Mouse (Mus musculus) heart, embryonic 14.5 days (tissue): ENCODE measurements at regions not wholly inside any gene's neighbourhood (a gene's known extent, or its start where the extent isn't known, plus 50 kb on each side); places are given as distances from the start of the nearest gene placed in this dataset.

Experiments used
- ATAC-seq: fragments of 200-750 bp; cut with Nextera tagmentation; 2 replicates; pipeline ENCODE4 v1.8.0; 2017; ENCODE audit warnings: low read depth, moderate TSS enrichment; ENCODE audit not compliant: insufficient number of reproducible peaks, insufficient read depth, low FRiP score
- H3K27ac ChIP-seq, 2 experiments: fragments of 200-500 bp in 1 of 2; fragments of 300-500 bp in 1 of 2; sonication (generic) in 1 of 2; replicated peaks in 1 of 2; 2 replicates each; pipeline ENCODE4 v1.5.1; 2012 to 2014; ENCODE audit warnings: low read depth in 2 of 2, low read length in 2 of 2, control low read depth in 1 of 2, mild to moderate bottlenecking in 1 of 2, mixed read lengths in 1 of 2; ENCODE audit not compliant: control insufficient read depth in 1 of 2, insufficient read depth in 1 of 2
- H3K27me3 ChIP-seq: fragments of 300-500 bp; sonication (generic); 2 replicates; pipeline ENCODE4 v1.6.1; 2014; ENCODE audit warnings: mild to moderate bottlenecking, low read length, control low read depth; ENCODE audit not compliant: control insufficient read depth, insufficient read depth
- H3K36me3 ChIP-seq: fragments of 300-500 bp; sonication (generic); 2 replicates; pipeline ENCODE4 v1.6.1; 2014; ENCODE audit warnings: mild to moderate bottlenecking, control low read depth, low read length, mixed read lengths; ENCODE audit not compliant: control insufficient read depth, insufficient read depth
- H3K4me1 ChIP-seq, 2 experiments: fragments of 200-500 bp in 1 of 2; fragments of 300-500 bp in 1 of 2; sonication (generic) in 1 of 2; 2 replicates each; pipeline ENCODE4 v1.6.1; 2012 to 2014; ENCODE audit warnings: low read length in 2 of 2, control low read depth in 1 of 2, mixed read lengths in 1 of 2; ENCODE audit not compliant: control insufficient read depth in 2 of 2, insufficient read depth in 2 of 2
- H3K4me2 ChIP-seq: fragments of 300-500 bp; sonication (generic); 2 replicates; pipeline ENCODE4 v1.6.1; 2014; ENCODE audit warnings: mild to moderate bottlenecking, low read length
- H3K4me3 ChIP-seq, 2 experiments: fragments of 200-500 bp in 1 of 2; fragments of 300-500 bp in 1 of 2; sonication (generic) in 1 of 2; 2 replicates each; pipeline ENCODE4 v1.5.1; 2012 to 2014; ENCODE audit warnings: low read length in 2 of 2, mild to moderate bottlenecking in 2 of 2, control low read depth in 1 of 2, low read depth in 1 of 2, moderate library complexity in 1 of 2; ENCODE audit not compliant: control insufficient read depth in 1 of 2, insufficient read depth in 1 of 2
- H3K9ac ChIP-seq: fragments of 300-500 bp; sonication (generic); 2 replicates; pipeline ENCODE4 v1.6.1; 2014; ENCODE audit warnings: mild to moderate bottlenecking, low read length
- H3K9me3 ChIP-seq: fragments of 300-500 bp; sonication (generic); 2 replicates; pipeline ENCODE4 v1.6.1; 2016; ENCODE audit warnings: low read length, control low read depth; ENCODE audit not compliant: control insufficient read depth
- WGBS: fragments of 180-500 bp; shearing (Covaris S2); extraction: QIAGEN DNeasy Blood & Tissue Kit; methylation state at CpG from one replicate; pipeline ENCODE4 v1.1.7; 2014; 5-methylcytosine and 5-hydroxymethylcytosine counted together

DNA sequence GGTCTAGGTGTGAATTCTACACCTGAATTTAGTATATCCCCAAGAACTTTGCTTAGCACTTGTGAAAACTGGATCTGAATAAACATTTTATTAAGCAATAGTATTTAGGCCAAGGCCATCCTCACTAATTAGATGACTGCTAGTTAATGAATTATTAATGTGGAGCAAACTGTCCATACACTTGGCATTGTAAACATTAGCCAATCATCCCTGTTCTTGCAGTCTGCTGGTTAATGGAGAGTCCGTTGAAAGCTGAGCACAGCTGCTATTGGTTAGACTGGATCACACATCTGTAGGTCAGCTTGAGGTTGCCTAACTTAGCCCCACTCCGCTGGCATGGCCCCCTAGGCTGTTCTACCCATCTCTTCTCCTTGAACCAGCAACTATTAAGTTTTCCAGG, 826.2 kb upstream of the 4930452B06Rik start:
- no peaks in the 10 kb centered on the region for H3K4me1 ChIP-seq
- H3K9ac ChIP-seq, result no peak overlapping the region
- no peak overlapping the region for H3K4me3 ChIP-seq
- no peaks in the 10 kb centered on the region for H3K9me3 ChIP-seq
- H3K36me3 ChIP-seq, result no peaks in the 10 kb centered on the region
- 88% methylated on average over 2 of the region's 2 CpGs for WGBS
- H3K27me3 ChIP-seq, result no peaks in the 10 kb centered on the region
- H3K27ac ChIP-seq, result no peak overlapping the region
- no peak overlapping the region for H3K4me2 ChIP-seq
- no peak for ATAC-seq

DNA sequence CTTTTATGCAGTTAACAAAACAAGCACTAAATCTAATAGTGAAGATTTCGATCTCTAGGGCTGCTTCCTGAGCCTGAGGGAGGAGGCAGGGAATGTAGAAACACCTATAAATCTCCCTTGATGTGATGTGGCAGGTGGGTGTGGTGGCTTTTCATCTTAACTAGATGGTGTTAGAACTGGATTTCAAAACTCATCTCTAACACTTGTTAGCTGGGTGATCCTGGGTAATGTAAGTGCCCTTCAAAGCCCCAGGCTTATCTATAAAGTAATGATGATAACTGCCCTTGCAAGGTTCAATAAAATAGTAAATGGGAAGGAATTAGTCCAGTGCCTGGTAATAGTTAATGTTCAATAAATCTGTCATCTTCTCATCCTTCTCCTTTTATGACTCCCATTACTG, 822.5 kb upstream of the 4930452B06Rik start:
- 67% methylated on average over 1 of the region's 1 CpGs for WGBS
- Histone ChIP-seq H3K27me3 (no peaks in the 10 kb centered on the region), H3K27ac (no peak overlapping the region), H3K36me3 (no peaks in the 10 kb centered on the region), H3K9me3 (no peaks in the 10 kb centered on the region), H3K4me2 (no peak overlapping the region), H3K9ac (no peak overlapping the region), H3K4me1 (no peaks in the 10 kb centered on the region), H3K4me3 (no peak overlapping the region)
- ATAC-seq, result no peak

DNA sequence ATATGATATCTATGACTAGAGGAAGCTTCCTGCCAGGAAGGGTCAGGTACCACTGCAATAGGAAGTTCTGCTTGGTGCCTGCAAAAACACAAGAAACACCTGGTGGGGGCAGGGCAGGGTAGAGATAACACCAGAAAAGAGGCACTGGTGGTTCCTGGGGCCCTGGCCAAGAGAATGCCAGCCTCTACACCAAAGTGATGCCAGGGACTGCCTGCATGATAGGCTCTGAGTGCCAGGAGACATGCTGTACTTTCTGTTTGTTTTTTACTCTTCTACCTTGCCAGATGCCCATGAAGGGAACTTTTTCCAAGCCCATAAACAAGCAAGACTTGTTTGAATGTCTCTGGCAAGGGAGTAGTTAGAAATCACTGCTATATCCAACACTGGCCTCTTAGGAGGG, 812.9 kb upstream of the 4930452B06Rik start:
- no peaks in the 10 kb centered on the region for H3K4me1 ChIP-seq
- no peaks in the 10 kb centered on the region for H3K9me3 ChIP-seq
- ATAC-seq, result no peak
- H3K27me3 ChIP-seq, result no peaks in the 10 kb centered on the region
- H3K9ac ChIP-seq, result no peak overlapping the region
- no peaks in the 10 kb centered on the region for H3K36me3 ChIP-seq
- H3K4me2 ChIP-seq, result no peak overlapping the region
- no peak overlapping the region for H3K27ac ChIP-seq
- H3K4me3 ChIP-seq, result no peak overlapping the region

DNA sequence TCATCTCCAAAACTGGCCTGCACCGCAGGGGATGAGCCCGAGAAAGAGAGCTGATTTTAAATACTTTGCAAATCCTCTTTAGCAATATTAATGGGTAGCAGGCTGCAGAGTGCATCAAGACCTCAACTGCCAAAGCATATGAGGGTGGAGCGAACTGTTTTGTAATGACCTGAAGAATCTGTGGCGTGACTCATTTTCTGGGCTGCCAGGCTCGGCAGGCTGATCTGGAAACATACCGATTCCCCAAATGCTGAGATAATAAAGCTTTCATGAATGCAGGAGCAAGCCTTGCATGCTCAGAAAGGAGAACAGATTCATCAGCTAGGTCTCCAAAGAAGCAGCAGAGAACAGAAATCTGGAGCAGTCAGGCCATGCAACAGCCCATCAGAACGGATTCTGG, 809.1 kb upstream of the 4930452B06Rik start:
- Histone ChIP-seq H3K4me2 (no peak overlapping the region), H3K27me3 (no peaks in the 10 kb centered on the region), H3K4me3 (no peak overlapping the region), H3K27ac (no peak overlapping the region), H3K4me1 (no peaks in the 10 kb centered on the region), H3K9me3 (no peaks in the 10 kb centered on the region), H3K9ac (no peak overlapping the region), H3K36me3 (no peaks in the 10 kb centered on the region)
- no peak for ATAC-seq
- WGBS, result 72% methylated on average over 7 of the region's 7 CpGs

DNA sequence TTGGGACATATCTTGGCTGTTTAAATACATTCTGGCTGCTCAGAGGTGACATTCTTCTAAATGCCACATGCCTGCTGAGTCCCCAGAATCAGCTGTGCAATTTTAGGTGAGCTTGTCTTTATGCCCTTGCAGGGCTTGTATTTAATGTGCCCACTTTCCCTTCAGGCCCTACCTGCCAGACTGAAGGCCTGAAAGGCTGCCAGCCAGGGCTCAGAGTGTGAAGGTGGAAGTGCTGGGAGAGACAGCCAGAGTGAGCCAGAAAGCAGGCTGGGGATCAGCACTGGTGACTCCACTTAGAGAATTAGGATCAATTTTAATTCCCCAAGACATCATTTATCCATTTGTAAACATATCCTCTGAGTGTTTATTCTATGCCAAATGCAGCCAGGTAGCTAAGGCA, 803.6 kb upstream of the 4930452B06Rik start:
- peaks cover 0 to 4% of the 10 kb centered on the region in 2 experiments; a peak in 1 of 4 replicates for H3K4me1 ChIP-seq
- H3K27me3 ChIP-seq, result no peaks in the 10 kb centered on the region
- no peak for ATAC-seq
- no peaks in the 10 kb centered on the region for H3K9me3 ChIP-seq
- no peak overlapping the region for H3K9ac ChIP-seq
- no peak overlapping the region for H3K4me2 ChIP-seq
- no peak overlapping the region for H3K4me3 ChIP-seq
- no peaks in the 10 kb centered on the region for H3K36me3 ChIP-seq
- no peak overlapping the region for H3K27ac ChIP-seq

DNA sequence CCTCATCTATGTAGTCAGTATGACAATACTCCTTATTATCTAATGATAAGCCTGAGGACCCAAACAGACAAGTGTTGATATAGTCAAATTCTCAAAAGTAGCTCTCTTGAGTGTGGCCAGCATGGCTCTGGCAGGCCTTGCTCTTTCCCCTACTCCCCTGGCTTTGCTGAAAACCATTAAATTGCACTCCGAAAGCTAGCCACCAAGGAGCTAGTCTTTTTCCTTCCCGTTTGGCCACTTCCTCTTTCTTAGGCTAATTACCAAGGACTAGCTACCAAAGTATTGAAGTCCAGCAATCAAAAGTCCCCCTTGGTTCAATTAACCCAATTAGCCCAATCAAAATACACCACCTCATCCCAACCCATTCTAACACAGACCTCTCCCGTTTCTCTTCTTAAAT, 802.6 kb upstream of the 4930452B06Rik start:
- Histone ChIP-seq H3K4me2 (no peak overlapping the region), H3K27me3 (no peaks in the 10 kb centered on the region), H3K36me3 (no peaks in the 10 kb centered on the region), H3K9ac (no peak overlapping the region), H3K4me3 (no peak overlapping the region), H3K4me1 (peaks cover 0 to 4% of the 10 kb centered on the region in 2 experiments; a peak in 1 of 4 replicates), H3K27ac (no peak overlapping the region), H3K9me3 (no peaks in the 10 kb centered on the region)
- no peak for ATAC-seq
- WGBS, result 76% methylated on average over 3 of the region's 3 CpGs

DNA sequence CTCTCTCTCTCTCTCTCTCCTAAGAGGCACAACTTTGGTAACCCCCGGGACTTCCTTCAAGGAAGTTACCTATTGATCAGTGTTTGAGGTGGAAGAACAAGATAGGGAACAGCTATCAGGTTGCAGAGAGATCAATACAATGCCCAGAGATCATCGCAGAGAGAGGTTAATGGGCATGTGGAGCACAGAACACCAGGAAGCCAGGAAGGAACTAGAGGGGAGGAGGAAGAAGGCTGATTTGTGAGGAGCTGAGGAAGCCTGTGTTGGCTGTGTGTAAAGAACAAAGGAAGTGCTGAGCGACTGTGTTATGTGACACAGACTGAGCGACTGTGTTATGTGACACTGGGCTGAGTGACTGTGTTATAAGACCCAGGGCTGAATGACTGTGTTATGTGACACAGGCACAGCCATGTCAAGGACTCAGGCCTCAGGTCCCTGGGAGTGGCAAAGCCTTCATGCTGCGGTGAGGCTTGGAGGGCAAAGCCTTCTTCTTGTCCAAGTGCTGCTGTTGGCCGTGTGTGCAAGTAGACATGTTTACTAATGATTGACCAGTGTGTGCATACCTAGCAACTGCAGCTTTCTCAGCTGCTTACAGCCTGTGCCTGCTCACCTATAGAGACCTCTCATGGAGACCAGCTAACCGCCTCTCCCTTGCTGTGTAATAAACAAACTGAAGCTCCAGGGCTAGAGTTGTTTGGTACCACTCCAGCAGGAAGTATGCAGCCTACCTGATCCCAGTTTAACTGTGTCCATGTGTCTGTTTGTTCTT, 801.8 kb upstream of the 4930452B06Rik start:
- WGBS, result 50% methylated on average over 7 of the region's 7 CpGs
- no peaks in the 10 kb centered on the region for H3K27me3 ChIP-seq
- H3K9ac ChIP-seq, result no peak overlapping the region
- no peaks in the 10 kb centered on the region for H3K9me3 ChIP-seq
- no peak for ATAC-seq
- no peaks in the 10 kb centered on the region for H3K36me3 ChIP-seq
- H3K4me1 ChIP-seq, result peaks cover 0 to 4% of the 10 kb centered on the region in 2 experiments; a peak in 1 of 4 replicates
- H3K4me2 ChIP-seq, result no peak overlapping the region
- no peak overlapping the region for H3K27ac ChIP-seq
- H3K4me3 ChIP-seq, result no peak overlapping the region

DNA sequence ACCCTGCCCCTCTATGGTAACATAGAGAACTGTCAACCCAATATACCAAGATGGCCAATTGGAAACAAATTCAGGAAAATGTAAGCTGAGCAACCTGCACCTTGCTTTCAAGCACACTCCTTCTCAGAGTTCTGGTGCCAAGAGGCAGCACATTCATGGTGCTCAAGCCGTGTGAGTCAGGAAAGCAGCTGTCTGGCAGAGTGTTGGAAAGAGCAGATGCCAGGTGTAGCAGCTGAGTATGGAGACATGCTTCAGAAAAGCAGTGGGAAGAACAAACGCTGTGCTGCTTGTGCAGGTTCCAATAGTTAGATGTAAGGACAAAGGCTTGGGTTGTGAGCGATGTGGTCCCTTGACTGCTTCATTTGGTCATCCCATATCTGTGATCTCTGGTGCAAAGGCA, 794.0 kb upstream of the 4930452B06Rik start:
- Histone ChIP-seq H3K9me3 (no peaks in the 10 kb centered on the region), H3K4me3 (no peak overlapping the region), H3K36me3 (no peaks in the 10 kb centered on the region), H3K27me3 (no peaks in the 10 kb centered on the region), H3K4me1 (0 out of 4 replicates have a peak, but pooled peaks cover 0 to 2% of the 10 kb centered on the region in 2 experiments), H3K9ac (no peak overlapping the region), H3K27ac (no peak overlapping the region), H3K4me2 (no peak overlapping the region)
- no peak for ATAC-seq
- WGBS, result 95% methylated on average over 3 of the region's 3 CpGs
